Mouse (Mus musculus): ENCODE measurements around the gene Cntn4. TPM values are rescaled to one million over a fixed set of nuclear protein-coding genes. Genes with fewer than 3 reads are reported as not detected.

The Cntn4 gene
- polyA plus RNA-seq, 1 experiment from 2014 or later: 0.09 TPM

DNA sequence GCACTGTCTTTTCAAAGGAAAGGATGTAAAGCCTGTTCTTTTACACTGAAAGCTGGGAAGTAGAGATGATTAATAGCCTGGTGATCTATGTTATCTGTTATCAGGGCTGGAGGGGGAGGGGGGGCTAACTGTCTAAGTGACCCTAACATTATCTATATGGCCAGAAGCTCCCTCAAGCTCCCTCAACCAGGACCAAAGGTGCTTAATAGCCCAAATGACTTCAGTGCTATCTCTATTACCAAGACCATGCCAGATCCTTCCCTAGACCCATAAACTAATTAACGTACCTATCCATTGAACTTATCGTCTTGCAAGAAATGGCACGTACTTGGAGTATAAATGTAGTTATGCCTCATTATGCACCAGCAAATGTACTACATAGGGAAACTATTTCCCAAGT, 588.0 kb downstream of the Cntn4 start:
- WGBS (ENCODE audit: insufficient replicate concordance): 68% methylated on average over 3 of the region's 3 CpGs

DNA sequence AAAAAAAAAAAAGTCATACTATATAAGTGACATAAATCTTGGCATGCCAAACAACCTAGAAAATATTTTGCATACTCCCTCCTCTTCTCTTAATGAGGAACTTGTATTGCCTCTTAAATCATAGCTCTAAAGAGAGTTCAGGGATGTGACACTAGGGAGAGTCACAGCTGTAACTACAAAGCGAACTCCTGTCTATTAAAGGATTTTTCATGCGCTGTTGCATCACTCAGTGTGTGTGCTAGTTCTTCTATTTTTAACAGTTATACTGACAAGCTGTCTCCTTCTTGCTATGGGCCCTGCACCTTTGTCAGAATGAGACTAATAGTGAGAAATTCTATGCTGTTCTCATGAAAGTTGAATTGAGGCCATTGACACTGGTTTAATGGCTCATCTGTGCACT, 588.8 kb downstream of the Cntn4 start:
- Histone ChIP-seq H3K27me3 (ENCODE audit: control insufficient read depth, insufficient read depth, low read depth, low read length) (no peaks in the 10 kb centered on the region), H3K4me3 (ENCODE audit: low read depth, low read length) (no peak overlapping the region), H3K9me3 (replicated peaks; ENCODE audit: control insufficient read depth, low read length) (no peaks in the 10 kb centered on the region), H3K4me2 (ENCODE audit: low read depth, low read length) (no peak overlapping the region), H3K4me1 (ENCODE audit: control insufficient read depth, low read depth, low read length) (no peaks in the 10 kb centered on the region), H3K9ac (ENCODE audit: low read depth, low read length) (no peak overlapping the region), H3K36me3 (ENCODE audit: control insufficient read depth, insufficient read depth) (no peaks in the 10 kb centered on the region), H3K27ac (ENCODE audit: low read length) (no peak overlapping the region)
- no peak for ATAC-seq (ENCODE audit: low read depth)
- WGBS (ENCODE audit: insufficient replicate concordance): 52% methylated on average over 2 of the region's 2 CpGs

More for the DNA sequence above, 588.0 kb downstream of the Cntn4 start:
- Histone ChIP-seq H3K4me2 (ENCODE audit: low read depth, low read length) (no peak overlapping the region), H3K9me3 (replicated peaks; ENCODE audit: control insufficient read depth, low read length) (no peaks in the 10 kb centered on the region), H3K27ac (ENCODE audit: low read length) (no peak overlapping the region), H3K4me3 (ENCODE audit: low read depth, low read length) (no peak overlapping the region), H3K36me3 (ENCODE audit: control insufficient read depth, insufficient read depth) (no peaks in the 10 kb centered on the region), H3K27me3 (ENCODE audit: control insufficient read depth, insufficient read depth, low read depth, low read length) (no peaks in the 10 kb centered on the region), H3K9ac (ENCODE audit: low read depth, low read length) (no peak overlapping the region), H3K4me1 (ENCODE audit: control insufficient read depth, low read depth, low read length) (no peaks in the 10 kb centered on the region)
- no peak for ATAC-seq (ENCODE audit: low read depth)

DNA sequence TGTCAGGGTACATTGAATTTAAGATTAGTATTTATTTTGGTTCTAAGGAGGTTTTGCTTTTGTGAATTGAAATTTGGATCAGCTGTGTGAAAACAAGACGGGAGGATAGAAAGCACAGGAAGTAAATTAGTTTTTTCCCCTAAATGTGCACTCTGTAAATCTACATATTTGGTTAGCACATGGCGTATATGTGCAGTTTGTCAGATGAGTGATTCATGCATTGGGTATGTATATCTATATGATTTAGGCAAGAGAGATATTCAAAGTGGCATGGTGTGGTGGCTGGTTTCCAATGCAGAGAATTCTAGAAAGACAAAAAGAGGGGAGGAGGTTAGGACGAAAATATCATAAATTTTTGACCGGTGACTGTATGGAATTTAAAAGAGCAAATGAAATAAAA, 591.3 kb downstream of the Cntn4 start:
- no peak overlapping the region for H3K4me2 ChIP-seq (ENCODE audit: low read depth, low read length)
- no peaks in the 10 kb centered on the region for H3K27me3 ChIP-seq (ENCODE audit: control insufficient read depth, insufficient read depth, low read depth, low read length)
- no peak overlapping the region for H3K4me3 ChIP-seq (ENCODE audit: low read depth, low read length)
- no peak for ATAC-seq (ENCODE audit: low read depth)
- no peak overlapping the region for H3K27ac ChIP-seq (ENCODE audit: low read length)
- no peaks in the 10 kb centered on the region for H3K9me3 ChIP-seq (replicated peaks; ENCODE audit: control insufficient read depth, low read length)
- 58% methylated on average over 4 of the region's 4 CpGs for WGBS (ENCODE audit: insufficient replicate concordance)
- H3K9ac ChIP-seq (ENCODE audit: low read depth, low read length): no peak overlapping the region
- no peaks in the 10 kb centered on the region for H3K4me1 ChIP-seq (ENCODE audit: control insufficient read depth, low read depth, low read length)
- no peaks in the 10 kb centered on the region for H3K36me3 ChIP-seq (ENCODE audit: control insufficient read depth, insufficient read depth)

DNA sequence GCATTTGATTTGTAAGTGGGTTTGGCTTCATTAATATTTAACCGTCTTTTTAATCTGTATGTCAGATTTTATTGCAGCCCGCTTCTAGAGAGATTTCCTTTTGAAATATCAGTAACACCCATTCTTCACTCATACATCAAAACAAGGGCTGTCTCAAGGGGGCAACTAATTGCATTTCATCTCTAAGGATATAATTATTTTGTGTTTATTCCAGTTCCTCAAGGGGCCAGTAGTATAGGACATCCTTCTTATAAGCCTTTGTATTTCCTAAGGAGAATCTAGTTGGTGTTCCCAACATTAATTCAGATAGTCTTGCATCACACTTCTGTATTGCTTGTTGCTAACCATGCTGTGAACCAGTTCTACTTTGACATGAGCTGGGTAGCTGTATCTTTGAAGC, 599.7 kb downstream of the Cntn4 start:
- no peaks in the 10 kb centered on the region for H3K4me1 ChIP-seq (ENCODE audit: control insufficient read depth, low read depth, low read length)
- no peaks in the 10 kb centered on the region for H3K27me3 ChIP-seq (ENCODE audit: control insufficient read depth, insufficient read depth, low read depth, low read length)
- H3K4me3 ChIP-seq (ENCODE audit: low read depth, low read length): no peak overlapping the region
- no peak overlapping the region for H3K27ac ChIP-seq (ENCODE audit: low read length)
- 68% methylated on average over 2 of the region's 2 CpGs for WGBS (ENCODE audit: insufficient replicate concordance)
- no peak overlapping the region for H3K9ac ChIP-seq (ENCODE audit: low read depth, low read length)
- no peak for ATAC-seq (ENCODE audit: low read depth)
- no peak overlapping the region for H3K4me2 ChIP-seq (ENCODE audit: low read depth, low read length)
- no peaks in the 10 kb centered on the region for H3K9me3 ChIP-seq (replicated peaks; ENCODE audit: control insufficient read depth, low read length)
- no peaks in the 10 kb centered on the region for H3K36me3 ChIP-seq (ENCODE audit: control insufficient read depth, insufficient read depth)

DNA sequence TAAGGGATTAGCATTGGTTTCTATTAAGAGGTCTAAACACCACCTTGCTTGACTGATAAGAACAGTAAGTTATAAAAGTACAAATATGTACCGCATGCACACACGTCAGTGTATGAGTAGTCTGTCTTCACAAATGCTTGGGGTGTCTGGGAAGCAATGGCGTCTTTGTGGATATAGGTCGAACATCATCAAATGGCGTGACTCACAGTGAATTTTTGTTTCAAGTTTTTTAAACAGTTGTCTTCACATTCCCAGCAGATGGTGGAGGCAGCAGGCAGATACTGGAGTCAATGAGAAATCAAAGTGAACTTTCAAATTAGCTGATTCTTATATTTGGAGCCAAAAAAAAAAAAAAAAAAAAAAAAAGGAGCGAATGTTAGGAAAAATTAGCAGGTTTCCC, 604.2 kb downstream of the Cntn4 start:
- ATAC-seq (ENCODE audit: low read depth): no peak
- H3K4me1 ChIP-seq (ENCODE audit: control insufficient read depth, low read depth, low read length): no peaks in the 10 kb centered on the region
- no peak overlapping the region for H3K4me2 ChIP-seq (ENCODE audit: low read depth, low read length)
- H3K27ac ChIP-seq (ENCODE audit: low read length): no peak overlapping the region
- no peaks in the 10 kb centered on the region for H3K9me3 ChIP-seq (replicated peaks; ENCODE audit: control insufficient read depth, low read length)
- H3K4me3 ChIP-seq (ENCODE audit: low read depth, low read length): no peak overlapping the region
- 74% methylated on average over 6 of the region's 6 CpGs for WGBS (ENCODE audit: insufficient replicate concordance)
- no peaks in the 10 kb centered on the region for H3K27me3 ChIP-seq (ENCODE audit: control insufficient read depth, insufficient read depth, low read depth, low read length)
- H3K9ac ChIP-seq (ENCODE audit: low read depth, low read length): no peak overlapping the region
- H3K36me3 ChIP-seq (ENCODE audit: control insufficient read depth, insufficient read depth): no peaks in the 10 kb centered on the region

DNA sequence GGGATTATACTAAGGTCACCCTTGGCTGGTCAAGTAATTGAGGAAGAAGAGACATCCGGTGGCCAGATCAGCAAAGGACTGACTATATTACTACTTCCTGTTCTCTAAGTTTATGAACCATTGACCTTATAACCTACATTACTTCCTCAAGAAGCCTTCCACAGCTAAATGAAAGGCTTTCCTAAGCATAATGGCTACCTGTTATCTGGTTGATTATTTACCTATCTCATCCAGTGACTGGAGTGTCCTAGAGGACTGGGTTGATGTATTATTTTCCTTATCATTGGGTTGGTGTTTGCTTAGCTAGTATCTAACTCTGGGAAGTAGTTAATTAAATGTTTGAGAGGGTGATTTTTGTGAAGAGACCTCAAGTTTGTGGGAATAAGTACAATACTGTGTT, 606.4 kb downstream of the Cntn4 start:
- H3K27me3 ChIP-seq (ENCODE audit: control insufficient read depth, insufficient read depth, low read depth, low read length): no peaks in the 10 kb centered on the region
- no peak overlapping the region for H3K4me2 ChIP-seq (ENCODE audit: low read depth, low read length)
- no peaks in the 10 kb centered on the region for H3K36me3 ChIP-seq (ENCODE audit: control insufficient read depth, insufficient read depth)
- H3K4me1 ChIP-seq (ENCODE audit: control insufficient read depth, low read depth, low read length): no peaks in the 10 kb centered on the region
- no peak overlapping the region for H3K27ac ChIP-seq (ENCODE audit: low read length)
- WGBS (ENCODE audit: insufficient replicate concordance): 33% methylated on average over 1 of the region's 1 CpGs
- H3K4me3 ChIP-seq (ENCODE audit: low read depth, low read length): no peak overlapping the region
- H3K9me3 ChIP-seq (replicated peaks; ENCODE audit: control insufficient read depth, low read length): no peaks in the 10 kb centered on the region
- H3K9ac ChIP-seq (ENCODE audit: low read depth, low read length): no peak overlapping the region
- no peak for ATAC-seq (ENCODE audit: low read depth)

DNA sequence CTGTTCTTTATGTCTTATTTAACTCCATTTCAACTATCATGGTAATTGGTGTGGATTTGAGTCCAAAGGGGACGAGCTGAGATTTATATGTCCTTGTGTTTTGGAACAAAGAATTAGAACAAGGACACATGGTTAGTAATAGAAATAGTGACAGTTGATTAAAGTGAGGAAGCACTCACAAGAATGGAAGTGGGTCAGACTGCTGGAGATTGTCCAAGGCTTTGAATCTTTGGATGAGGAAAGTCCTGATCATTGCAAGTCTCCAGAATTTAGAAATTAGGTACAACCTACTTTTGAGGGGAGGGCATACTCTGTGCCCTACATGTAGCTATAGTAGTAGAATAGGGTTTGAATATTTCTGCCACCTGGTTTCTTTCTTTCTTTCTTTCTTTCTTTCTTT, 622.0 kb downstream of the Cntn4 start:
- H3K9me3 ChIP-seq (replicated peaks; ENCODE audit: control insufficient read depth, low read length): no peaks in the 10 kb centered on the region
- no peak overlapping the region for H3K27ac ChIP-seq (ENCODE audit: low read length)
- H3K4me2 ChIP-seq (ENCODE audit: low read depth, low read length): no peak overlapping the region
- H3K4me3 ChIP-seq (ENCODE audit: low read depth, low read length): no peak overlapping the region
- H3K27me3 ChIP-seq (ENCODE audit: control insufficient read depth, insufficient read depth, low read depth, low read length): no peaks in the 10 kb centered on the region
- 39% methylated on average over 1 of the region's 1 CpGs for WGBS (ENCODE audit: insufficient replicate concordance)
- ATAC-seq (ENCODE audit: low read depth): no peak
- no peaks in the 10 kb centered on the region for H3K4me1 ChIP-seq (ENCODE audit: control insufficient read depth, low read depth, low read length)
- no peak overlapping the region for H3K9ac ChIP-seq (ENCODE audit: low read depth, low read length)
- H3K36me3 ChIP-seq (ENCODE audit: control insufficient read depth, insufficient read depth): no peaks in the 10 kb centered on the region

DNA sequence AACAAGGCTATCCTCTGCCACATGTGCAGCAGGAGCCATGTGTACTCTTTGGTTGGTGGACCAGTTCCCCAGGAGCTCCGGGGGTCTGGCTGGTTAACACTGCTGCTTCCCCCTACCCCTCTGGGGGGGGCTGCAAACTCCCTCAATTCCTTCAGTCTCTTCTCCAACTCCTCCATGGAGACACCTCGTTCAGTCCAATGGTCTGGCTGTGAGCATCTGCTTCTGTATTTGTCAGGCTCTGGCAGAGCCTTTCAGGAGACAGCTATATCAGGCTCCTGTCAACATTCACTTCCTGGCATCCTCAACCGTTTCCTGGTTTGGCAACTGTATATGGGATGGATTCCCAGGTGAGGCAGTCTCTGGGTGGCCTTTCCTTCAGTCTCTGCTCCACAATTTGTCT, 622.7 kb downstream of the Cntn4 start:
- no peaks in the 10 kb centered on the region for H3K27me3 ChIP-seq (ENCODE audit: control insufficient read depth, insufficient read depth, low read depth, low read length)
- no peaks in the 10 kb centered on the region for H3K9me3 ChIP-seq (replicated peaks; ENCODE audit: control insufficient read depth, low read length)
- no peak for ATAC-seq (ENCODE audit: low read depth)
- H3K27ac ChIP-seq (ENCODE audit: low read length): no peak overlapping the region
- H3K9ac ChIP-seq (ENCODE audit: low read depth, low read length): no peak overlapping the region
- WGBS (ENCODE audit: insufficient replicate concordance): 34% methylated on average over 3 of the region's 3 CpGs
- H3K36me3 ChIP-seq (ENCODE audit: control insufficient read depth, insufficient read depth): no peaks in the 10 kb centered on the region
- no peak overlapping the region for H3K4me2 ChIP-seq (ENCODE audit: low read depth, low read length)
- H3K4me1 ChIP-seq (ENCODE audit: control insufficient read depth, low read depth, low read length): no peaks in the 10 kb centered on the region
- no peak overlapping the region for H3K4me3 ChIP-seq (ENCODE audit: low read depth, low read length)

DNA sequence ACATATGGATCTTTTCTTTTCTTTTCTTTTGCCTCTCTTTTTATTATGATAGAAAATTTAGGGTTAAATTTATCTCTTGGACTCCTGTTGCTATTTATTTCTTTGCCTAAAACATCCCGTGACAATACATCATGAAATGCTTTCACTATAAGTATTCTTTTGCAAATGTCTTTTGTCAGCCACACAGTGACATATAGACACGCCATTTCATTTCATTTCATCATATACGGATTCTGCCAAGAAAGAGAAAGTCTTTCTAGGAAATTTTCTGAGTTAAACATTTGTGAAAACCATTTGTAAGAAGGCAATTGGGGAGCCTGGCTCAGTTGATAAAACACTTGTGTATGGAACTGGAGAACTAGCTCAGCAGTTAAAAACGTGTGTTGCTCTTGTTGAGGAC, 625.0 kb downstream of the Cntn4 start:
- Histone ChIP-seq H3K36me3 (ENCODE audit: control insufficient read depth, insufficient read depth) (no peaks in the 10 kb centered on the region), H3K27me3 (ENCODE audit: control insufficient read depth, insufficient read depth, low read depth, low read length) (no peaks in the 10 kb centered on the region), H3K9me3 (replicated peaks; ENCODE audit: control insufficient read depth, low read length) (no peaks in the 10 kb centered on the region), H3K27ac (ENCODE audit: low read length) (no peak overlapping the region), H3K9ac (ENCODE audit: low read depth, low read length) (no peak overlapping the region), H3K4me3 (ENCODE audit: low read depth, low read length) (no peak overlapping the region), H3K4me2 (ENCODE audit: low read depth, low read length) (no peak overlapping the region), H3K4me1 (ENCODE audit: control insufficient read depth, low read depth, low read length) (no peaks in the 10 kb centered on the region)
- ATAC-seq (ENCODE audit: low read depth): no peak
- WGBS (ENCODE audit: insufficient replicate concordance): 35% methylated on average over 4 of the region's 4 CpGs

DNA sequence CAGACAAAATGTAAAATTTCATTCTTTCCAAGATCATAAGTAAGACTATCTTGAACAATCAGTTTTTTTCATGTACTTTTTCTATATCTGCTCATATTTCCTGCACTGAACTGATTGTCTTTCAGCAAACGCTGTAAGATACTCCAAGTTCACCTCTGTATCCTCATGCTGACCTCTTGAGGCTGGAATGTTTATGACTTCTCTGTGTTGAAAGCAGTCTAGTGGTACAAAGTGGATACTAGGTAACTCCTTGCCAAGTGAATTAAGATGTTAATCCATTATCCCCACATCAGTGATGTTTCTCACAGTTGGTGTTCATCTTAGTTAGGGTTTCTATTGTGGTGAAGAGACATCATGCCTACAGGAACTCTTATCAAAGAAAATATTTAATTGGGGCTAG, 651.5 kb downstream of the Cntn4 start:
- Histone ChIP-seq H3K27me3 (ENCODE audit: control insufficient read depth, insufficient read depth, low read depth, low read length) (no peaks in the 10 kb centered on the region), H3K27ac (ENCODE audit: low read length) (no peak overlapping the region), H3K9me3 (replicated peaks; ENCODE audit: control insufficient read depth, low read length) (no peaks in the 10 kb centered on the region), H3K36me3 (ENCODE audit: control insufficient read depth, insufficient read depth) (no peaks in the 10 kb centered on the region), H3K9ac (ENCODE audit: low read depth, low read length) (no peak overlapping the region), H3K4me2 (ENCODE audit: low read depth, low read length) (no peak overlapping the region), H3K4me3 (ENCODE audit: low read depth, low read length) (no peak overlapping the region), H3K4me1 (ENCODE audit: control insufficient read depth, low read depth, low read length) (no peaks in the 10 kb centered on the region)
- ATAC-seq (ENCODE audit: low read depth): no peak
- WGBS (ENCODE audit: insufficient replicate concordance): 51% methylated on average over 1 of the region's 1 CpGs
